Mouse (Mus musculus): Measurements from ENCODE around the gene Osbpl6.
A peak's percentile ranks its signal among the peaks of the same experiment; 100 is the strongest.

The Osbpl6 gene

DNA sequence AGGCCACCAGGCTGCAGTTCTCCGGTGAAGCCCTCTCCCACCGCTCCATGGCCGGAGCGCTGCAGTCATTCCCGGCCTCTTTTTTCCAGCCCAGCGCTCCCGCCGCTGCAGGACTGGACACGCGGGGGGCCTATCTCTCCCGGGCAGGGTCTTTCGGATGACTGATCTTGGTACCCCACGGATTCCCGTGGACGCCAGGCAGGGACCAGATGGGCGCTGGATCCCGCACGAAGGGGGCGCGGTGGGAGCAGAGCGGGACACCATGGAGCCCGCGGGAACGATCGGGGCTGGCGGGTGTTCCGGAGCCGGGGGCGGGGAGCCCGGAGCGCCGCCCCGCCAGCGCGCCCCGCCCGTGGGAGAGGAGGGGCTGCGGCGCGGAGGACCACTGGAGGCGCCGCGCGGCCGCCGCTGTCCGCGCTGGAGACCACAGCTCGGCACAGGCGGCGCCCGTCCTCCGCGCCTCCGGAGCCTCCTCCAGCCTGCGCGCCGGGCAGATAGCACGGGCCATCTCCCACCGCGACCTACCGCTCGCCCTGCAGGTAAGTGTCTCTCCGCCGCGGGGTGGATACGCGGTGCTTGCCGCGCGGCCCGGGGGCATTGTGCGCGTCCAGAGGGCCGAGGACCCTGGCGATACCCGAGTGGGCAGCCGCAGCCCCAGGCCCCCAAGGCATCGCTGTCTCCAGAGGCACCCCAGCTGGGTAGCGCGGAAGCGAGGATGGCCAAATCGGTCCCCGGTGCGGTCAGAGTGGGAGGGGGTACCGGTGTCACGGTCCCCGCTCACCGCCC lies at the start of gene Osbpl6:
Gene Osbpl6 (plus strand): TSS at position 358 of the 786 bp plus-strand sequence.
- DNase-seq, result peak; percentile 88

DNA sequence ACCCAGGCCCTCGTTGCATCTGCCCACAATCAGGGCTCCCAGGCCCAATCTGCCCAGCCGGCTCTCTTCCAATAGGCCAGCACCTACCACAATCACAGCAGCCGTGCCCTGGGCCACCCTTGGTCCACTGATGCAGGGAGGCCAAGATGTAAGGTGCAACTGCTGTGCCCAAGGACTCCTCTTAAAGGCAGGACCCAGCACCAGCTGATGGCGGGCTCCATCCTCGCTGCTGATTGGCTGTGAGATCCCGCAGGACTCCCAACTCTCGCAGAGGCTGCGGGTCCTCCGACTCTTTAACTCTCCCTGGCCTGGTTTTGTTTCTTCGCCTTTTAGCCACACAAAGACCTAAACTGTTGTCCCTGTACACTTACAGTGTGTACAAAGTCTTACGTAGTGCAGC lies 46.1 kb upstream of the Osbpl6 start, which contains the start of gene Cyct:
Gene Cyct (minus strand): TSS at position 225 of the 400 bp plus-strand sequence.
- DNase-seq, result no peak

DNA sequence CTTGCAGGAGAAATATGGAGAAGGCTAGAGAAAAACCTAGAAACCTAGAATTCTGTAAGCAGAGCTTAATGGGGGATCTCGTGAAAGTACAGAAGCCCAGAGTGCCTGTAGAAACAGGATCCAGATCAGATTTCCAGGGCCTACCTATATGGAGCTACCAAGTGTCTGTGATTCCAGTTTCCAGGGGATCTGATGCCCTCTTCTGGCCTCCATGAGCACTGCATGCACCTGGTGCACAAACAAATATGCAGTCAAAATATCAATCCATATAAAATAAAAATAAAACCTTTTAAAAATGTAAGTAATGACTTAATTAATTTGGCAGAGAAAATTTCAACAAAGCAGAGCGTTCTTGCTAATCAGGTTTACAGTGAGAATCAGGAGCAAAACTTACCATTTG lies 44.2 kb upstream of the Osbpl6 start:
- DNase-seq, result peak; percentile 16

DNA sequence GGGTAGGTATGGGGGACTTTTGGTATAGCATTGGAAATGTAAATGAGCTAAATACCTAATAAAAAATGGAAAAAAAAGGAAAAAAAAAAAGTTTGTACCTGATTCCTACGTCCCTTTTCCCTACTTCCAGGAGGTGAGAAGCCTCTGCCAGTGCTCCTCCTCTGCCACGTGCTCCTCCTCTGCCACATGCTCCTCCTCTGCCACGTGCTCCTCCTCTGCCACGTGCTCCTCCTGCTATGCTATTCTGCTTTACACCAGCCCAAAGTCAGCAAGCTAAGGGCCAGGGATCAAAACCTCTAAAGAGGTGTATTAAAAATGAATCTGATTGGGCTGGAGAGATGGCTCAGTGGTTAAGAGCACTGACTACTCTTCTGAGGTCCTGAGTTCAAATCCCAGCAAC lies 40.5 kb upstream of the Osbpl6 start:
- DNase-seq, result no peak

DNA sequence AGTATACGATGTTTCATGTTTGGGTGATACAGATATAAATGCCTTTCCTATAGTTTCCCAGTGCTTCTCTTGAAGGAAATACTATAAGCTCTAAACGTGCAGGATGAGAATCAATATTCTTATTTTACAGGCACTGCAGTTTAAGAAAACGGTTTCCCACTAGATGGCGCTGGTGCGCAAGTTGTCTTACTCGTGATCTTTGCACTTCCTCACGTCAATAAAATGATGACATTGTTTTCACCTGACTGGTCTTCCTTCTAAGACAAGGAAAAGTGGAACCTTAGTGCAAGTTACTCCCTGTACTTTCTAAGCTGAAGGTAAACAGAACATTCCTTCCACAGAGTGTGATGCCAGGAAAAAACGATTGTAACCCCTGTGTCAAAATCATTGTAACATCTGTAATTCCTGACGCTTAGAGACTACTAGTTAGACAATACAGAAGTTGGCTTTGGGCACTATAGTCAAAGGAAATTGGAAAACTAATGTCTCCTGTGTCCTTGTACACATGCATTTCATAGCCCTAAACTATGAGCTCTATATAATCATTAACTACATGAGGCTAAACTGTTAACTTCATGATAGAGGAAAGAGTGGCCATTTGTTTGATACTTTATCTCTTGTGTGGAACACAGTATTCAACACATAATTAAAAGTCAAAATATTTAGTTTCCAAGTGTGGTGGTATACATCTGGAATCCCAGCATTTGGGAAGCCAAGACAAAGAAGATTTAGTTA lies 39.0 kb upstream of the Osbpl6 start:
- DNase-seq, result peak; percentile 87

DNA sequence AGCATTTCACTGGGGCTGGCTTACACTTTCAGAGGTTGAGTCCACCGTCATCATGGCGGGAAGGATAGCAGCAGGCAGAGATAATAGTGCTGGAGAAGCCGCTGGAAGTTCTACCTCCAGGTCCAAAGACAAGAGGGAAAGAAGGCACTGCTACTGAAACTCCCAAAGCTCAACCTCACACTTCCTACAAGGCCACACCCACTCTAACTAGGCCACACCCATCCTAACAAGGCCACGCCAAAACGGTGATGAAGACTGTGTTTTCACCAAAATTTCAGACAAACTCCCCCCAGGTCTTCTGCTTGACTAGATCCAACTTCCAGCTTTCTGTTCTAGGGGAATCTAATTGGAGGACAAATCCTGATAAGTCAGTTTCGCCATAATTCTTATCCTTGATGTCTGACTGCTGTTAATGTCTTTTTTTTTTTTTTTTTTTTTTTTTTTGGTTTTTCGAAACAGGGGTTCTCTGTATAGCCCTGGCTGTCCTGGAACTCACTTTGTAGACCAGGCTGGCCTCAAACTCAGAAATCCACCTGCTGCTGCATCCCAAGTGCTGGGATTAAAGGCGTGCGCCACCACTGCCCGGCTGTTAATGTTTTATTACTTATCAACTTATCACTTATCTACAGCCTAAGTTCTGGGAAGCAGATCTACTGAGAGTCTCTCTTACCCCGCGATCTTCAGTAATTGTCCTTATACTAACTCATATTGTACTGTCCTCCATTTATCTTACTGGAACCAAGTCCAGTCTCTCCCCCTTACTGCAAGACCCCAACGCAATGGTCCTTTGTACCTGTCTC lies 37.2 kb upstream of the Osbpl6 start:
- no peak for DNase-seq

DNA sequence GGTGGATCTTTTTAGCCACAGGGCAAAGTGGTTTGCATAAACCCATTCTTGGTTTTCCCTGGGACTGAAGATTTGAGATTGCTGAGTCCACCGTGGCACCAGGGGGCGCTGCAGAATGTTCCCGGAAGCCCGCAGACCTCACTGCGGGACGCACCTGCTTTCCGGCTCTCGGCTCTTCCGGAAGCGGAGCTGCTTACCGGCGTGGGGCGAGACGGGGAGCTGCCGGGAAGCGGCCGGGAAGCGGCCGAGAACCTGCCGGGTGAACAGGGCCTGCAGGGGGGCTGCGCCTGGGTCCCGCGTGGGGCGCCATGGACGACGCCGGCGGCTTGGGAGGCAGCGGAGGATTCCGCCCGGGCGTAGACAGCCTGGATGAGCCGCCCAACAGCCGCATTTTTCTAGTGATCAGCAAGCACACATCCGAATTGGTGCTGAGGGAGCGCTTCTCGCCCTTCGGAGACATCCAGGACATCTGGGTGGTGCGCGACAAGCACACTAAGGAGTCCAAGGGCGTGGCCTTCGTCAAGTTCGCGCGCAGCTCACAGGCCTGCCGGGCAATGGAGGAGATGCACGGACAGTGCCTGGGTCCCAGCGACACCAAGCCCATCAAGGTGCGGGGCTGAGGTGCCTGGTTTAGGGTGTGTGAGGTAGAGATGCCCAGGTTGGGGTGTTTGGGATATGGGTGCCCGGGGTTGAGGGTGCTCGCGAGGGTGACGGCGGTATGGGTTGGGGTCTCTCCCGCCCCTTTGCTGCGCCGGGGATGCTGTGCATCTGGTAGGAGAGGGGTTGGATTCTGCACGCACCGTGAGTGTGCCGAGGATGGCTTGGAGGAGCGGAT lies 36.3 kb upstream of the Osbpl6 start, which contains the start of gene Rbm45:
Gene Rbm45 (plus strand): TSS at position 164 of the 835 bp plus-strand sequence.
- peak; percentile 94 for DNase-seq

DNA sequence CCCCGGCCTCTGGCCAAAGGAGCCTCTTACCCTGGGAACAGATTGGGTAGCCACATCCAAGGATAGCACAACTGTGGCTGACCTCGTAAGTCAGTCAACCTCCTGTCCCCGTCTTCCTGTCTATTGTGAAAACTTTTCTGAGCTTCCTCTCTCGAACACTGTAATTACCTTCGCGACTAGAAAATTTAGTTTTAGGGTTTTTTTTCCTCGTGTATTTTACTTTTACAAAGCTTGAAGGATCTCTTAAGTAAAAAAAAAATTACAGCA lies 35.7 kb upstream of the Osbpl6 start:
- no peak for DNase-seq

DNA sequence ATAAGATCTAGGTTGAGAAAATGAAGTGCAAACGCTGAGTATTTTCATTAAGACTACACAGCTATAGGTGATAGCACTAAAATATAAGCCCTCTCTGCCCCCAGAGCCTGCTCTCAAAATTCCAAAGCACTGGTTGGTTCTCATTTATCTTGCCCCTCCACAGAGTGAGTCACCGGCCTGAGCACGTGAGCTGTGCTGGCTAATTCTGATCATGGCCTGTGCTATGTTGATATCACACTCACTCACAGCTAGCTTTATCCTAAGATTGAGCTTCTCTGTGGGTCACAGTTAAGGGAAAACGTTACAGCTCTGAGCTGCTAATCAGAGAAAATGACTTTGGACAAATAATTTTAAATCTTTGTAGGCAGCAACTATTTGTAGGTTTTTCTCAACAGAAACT lies 34.1 kb upstream of the Osbpl6 start:
- DNase-seq, result no peak

DNA sequence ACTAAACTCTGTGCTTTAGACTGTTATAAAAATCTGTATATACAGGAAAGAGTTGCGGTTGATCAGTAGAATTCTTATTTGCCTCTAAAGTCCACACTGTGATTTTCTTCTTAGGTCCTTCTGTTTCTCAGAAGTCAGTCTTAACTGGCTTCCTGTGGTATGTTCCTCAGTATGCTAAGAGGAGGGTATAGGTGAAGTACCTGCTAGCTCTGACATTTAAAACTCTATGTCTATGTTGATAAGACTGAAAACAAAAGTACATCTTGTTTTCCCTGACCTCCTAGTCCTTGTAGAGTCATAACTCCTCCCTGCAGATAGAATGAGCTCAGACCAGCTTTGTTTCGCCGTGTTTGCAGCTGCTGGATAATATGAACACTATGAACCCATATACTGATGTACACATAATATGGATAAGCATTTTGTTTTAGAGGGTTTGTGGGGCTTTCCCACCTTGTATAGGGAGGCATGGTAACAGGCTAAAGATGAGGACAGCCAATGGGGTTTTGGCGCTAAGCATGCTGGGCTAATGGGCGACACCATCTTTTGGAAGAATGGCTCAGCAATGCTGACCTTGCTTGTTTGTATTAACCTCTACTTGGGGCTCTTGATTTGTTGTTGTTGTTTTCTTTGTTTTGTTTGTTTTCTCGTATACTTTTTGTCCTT lies 31.6 kb upstream of the Osbpl6 start:
- DNase-seq, result no peak

DNA sequence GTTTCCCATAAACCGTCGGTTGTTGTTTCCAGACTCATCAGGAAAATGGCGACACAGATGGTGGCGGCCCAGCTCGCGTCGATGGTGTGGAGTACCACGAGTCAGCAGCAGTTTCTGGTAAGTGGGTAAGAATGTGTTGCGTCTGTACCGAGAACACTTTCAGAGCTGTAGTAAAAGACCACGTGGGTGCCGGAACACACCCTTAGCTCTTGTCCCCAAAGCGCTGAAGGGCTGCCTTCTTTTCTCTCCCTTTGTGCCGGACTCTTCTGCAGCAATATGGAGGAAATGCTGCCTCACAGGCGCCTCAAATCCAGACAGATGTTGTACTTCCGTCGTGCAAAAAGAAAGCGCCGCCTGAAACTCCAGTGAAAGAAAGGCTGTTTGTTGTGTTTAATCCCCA lies 27.7 kb upstream of the Osbpl6 start:
- DNase-seq, result no peak

DNA sequence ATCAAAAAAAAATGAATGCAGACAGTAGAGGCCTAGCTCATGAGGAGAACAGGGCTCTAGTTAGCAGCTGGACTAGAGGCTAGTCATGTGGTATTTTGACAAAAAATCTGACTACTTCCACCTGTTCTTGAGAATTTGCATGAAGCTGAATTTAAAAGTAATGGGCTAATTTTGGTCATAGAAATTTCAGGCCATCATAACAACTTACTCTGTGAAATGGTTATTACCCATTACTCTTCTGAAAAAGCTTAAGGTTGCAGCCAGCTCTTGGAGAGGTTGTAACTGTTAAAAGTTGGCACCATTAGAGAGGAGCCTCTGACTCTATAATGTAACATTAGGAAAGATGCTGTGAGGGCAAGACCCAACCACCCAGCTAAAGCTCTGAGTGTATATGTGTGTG lies 19.8 kb upstream of the Osbpl6 start:
- no peak for DNase-seq

DNA sequence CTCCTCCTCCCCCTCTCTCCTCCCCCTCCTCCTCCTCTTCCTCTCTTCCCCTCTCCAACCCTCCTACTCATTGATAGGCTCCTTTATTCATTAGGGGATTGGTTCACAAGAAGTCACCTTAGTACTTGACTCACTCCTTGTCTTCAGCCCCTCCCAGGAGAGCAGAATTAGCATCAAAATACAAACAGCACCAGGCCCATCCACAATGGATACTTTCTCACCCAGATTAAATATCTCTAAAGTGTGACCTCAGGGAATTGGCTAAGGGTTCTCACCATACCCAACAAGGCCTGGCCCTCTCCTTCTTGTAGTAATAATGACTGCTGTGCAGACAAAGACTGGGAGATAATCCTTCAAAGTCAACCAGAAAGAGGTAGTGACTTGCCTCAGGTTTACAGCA lies 6.1 kb upstream of the Osbpl6 start:
- DNase-seq, result no peak

DNA sequence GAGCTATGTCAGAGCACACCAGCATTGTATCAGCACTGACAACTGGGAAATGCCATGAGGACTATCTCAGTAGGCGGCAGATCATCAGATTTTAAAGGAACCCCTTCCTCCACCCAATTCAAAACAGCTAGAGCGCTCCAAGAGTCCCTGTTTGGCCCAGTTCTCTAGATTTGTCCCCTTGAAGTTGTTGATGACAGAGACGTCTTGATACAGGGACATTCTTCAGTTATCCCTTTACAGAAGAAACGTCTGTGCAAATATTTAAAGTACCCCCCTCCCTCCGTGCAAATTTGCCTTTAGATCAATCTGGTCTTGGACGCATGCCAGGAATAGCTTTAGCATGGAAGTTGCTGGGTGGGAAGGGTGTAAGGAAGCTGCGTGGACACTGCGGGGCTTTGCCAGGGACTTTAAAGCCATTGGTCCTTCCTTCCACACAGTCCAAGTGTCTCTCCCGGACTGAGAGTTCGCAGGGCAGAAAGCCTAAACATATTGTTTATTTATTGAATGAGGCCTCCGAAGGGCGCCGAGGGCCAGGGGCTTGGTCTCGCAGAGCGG lies 635 bp upstream of the Osbpl6 start:
- DNase-seq, result peak; percentile 72

DNA sequence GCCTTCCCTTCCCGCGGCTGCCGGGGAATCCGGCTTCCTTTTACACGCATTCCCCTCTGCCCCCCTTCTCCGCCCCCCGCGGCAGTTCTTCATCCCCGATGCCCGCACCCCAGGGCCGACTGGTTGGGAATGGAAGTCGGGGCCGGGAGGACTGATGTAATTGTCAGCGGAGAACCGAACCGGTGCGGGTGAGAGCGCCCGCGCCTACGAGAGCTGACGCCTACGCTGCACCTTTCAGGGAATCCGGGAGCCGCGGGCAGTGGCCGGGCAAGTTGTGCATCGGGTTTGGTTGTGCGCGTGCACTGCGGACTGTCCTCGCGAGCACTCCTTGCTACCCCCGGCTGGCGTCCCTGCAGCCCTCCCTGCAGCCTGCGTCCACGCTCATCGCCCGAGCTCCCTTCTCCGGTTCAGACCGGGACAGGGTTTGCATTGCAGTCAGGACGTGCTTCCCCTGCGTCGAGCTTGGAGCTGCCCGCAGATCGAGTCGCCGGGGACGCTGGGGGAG lies 681 bp downstream of the Osbpl6 start:
- DNase-seq, result peak; percentile 75

DNA sequence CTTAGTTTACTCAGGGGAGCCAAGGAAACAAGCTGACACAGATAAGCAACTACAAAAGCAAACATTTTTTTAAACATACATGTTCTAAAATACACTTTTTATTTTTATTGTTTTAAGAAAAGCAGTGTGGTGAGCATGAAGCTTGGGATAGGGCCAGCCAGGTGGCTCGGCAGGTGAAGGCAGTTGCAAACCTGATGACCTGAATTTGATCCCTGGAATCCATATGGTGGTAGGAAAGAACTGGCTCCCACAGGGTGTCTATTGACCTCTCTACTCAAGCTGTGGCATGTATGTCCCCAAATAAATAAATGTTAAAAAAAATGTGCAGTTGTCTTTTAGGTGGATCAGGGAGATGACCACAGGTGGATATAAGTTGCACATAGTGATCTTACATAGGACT lies 3.2 kb downstream of the Osbpl6 start:
- no peak for DNase-seq

DNA sequence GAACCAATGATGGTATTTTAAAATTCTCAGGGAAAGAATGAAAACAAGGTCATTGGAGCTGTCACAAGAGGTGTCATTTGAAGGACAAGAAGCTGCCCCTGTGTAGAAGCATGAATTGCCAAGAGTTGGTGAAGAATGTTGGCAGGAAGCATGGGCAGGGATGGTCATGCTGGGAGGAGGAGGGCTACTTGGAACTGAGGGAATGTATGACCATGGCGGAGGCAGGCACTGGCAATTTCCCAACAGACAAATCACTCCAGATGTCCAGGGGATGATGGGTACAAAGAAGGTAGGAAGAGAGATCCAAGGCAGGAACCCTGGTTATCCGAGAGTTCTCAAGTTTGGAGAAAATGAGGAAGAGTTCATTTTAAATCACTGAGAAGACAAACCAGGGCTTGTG lies 3.7 kb downstream of the Osbpl6 start:
- no peak for DNase-seq

DNA sequence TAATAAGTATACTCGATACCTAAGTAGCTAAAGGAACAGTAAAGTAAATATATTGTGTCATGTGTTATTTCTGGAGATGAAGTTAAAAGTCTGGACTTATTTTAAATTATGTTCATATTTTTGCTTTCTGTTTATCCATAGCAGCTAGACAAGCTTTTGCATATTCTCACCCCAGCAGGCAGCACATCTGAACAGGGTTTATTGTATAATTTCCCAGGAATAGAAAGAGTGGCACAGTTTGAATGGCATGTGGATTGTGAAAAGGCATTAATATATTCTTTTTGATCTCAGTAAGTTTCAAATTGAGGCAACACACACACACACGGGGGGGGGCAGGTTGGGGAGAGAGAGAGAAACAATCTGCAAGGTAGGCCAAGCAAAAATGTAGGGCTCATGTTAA lies 6.6 kb downstream of the Osbpl6 start:
- DNase-seq, result no peak

DNA sequence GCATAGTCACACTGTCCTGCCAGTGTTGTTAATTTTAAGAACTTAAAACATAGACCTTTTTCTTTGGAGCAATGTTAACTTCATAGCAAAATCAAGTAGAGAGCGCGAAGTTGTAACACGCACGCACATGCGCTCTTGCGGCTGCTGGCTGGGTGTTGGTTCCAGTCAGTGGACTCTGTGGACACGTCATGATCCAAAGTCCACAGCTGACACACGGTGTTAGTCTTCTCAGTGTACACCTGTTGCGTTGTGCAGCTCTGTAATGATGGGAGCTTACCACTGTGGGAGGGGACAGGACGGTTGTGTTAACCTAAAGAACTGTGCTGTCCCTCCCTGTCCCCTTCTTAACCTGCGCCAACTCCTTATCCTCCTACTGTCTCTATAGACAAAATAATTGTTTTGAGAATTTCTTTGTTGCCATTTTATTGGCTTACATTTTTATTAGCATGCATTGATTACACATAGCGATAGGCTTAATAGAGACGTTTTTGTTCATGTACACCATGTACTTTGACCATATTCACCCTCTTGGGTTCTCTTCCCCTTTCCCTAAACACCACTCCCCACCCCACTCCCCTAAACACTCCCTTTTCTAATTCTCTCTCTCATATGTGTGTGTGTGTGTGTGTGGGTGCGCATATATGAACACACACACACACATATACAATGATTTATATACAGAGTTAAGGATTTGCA lies 11.3 kb downstream of the Osbpl6 start:
- no peak for DNase-seq

DNA sequence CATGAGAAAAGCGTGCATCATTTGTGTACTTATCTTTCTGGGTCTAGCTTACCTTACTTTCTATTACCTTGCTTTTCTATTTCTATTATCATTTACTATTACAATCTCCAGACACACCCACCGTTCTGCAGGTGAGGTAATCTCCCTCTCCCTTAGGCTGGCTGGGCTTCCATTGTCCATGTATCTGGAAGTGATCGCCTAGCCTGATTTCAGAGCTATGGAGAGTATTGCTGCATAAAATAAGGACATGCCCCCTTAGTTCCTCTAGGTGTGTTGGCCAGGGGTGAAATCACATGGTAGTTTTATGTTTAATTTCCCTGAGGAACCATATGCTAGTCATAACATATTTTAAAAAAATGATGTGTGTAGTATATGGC lies 11.8 kb downstream of the Osbpl6 start:
- no peak for DNase-seq

DNA sequence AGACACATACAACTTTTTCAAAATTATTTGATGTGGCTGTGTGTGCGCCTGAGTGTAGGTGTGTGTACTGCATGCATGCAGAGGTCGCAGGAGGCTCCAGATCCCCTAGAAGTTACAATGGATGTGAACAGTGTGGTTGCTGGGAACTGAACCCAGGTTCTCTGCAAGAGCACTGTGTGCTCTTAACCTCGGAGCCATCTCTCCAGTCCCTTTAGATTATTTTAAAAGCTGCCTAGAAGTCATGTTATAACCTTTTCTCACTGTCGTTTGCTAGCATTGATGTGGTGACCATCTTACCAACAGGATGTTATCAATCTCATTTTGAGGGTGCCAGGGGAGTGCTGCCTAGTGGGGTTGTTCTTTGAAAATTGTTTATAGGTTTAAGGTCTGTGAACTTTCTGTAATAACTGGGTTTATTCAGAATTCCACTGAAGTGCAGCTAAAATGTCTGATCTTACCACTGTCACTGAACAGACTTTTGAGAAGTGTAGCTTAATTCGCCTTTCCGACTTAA lies 15.2 kb downstream of the Osbpl6 start:
- DNase-seq, result no peak

Data from retina, postnatal 1 day (tissue).